Mouse (Mus musculus) embryonic fibroblast, embryonic 13.5 days (primary cell): ENCODE measurements at regions not wholly inside any gene's neighbourhood (a gene's known extent, or its start where the extent isn't known, plus 50 kb on each side); places are given as distances from the start of the nearest gene placed in this dataset.

Experiments
- H3K27ac ChIP-seq: 2 replicates; pipeline ENCODE4 v1.5.1; 2012; ENCODE audit warnings: low read length, control low read depth, inconsistent platforms; ENCODE audit not compliant: insufficient read depth
- H3K4me1 ChIP-seq: 2 replicates; pipeline ENCODE4 v1.6.1; 2011; ENCODE audit warnings: low read length; ENCODE audit not compliant: control insufficient read depth, insufficient read depth
- H3K4me3 ChIP-seq: 2 replicates; pipeline ENCODE4 v1.5.1; 2011; ENCODE audit warnings: mild to moderate bottlenecking, control low read depth, low read length; ENCODE audit not compliant: insufficient read depth
- CTCF ChIP-seq: IDR thresholded peaks from 2 replicates; pipeline ENCODE4 v1.5.1; 2011; ENCODE audit warnings: mild to moderate bottlenecking, control low read depth, low read length, moderate library complexity, borderline replicate concordance; ENCODE audit not compliant: insufficient read depth
- POLR2A ChIP-seq: IDR thresholded peaks from 2 replicates; pipeline ENCODE4 v1.6.1; 2011; ENCODE audit warnings: low read depth, mild to moderate bottlenecking, control low read depth, low read length, moderate library complexity

- H3K27ac ChIP-seq = peak overlapping the region; percentile 3; the same call in 1 of the 2 replicates
- H3K4me1 ChIP-seq = no peaks in the 10 kb centered on the region
- no peak overlapping the region for H3K4me3 ChIP-seq
- TF ChIP-seq POLR2A (no peak), CTCF (no peak)
Measured at GRCm38 (mm10) chr9:30533091-30533779, 106.3 kb downstream of the Snx19 start.

GRCm38 (mm10) chr9:30525086-30525485 is 98.2 kb downstream of the Snx19 start:
- Histone ChIP-seq H3K4me3 (no peak overlapping the region), H3K4me1 (peaks cover 6% of the 10 kb centered on the region), H3K27ac (no peak overlapping the region)
- TF ChIP-seq CTCF (no peak), POLR2A (no peak)

- Histone ChIP-seq H3K4me3 (no peak overlapping the region), H3K27ac (no peak overlapping the region), H3K4me1 (peaks cover 9% of the 10 kb centered on the region)
- TF ChIP-seq CTCF = no peak
- TF ChIP-seq POLR2A = no peak
Measured at GRCm38 (mm10) chr9:30524401-30525066, 97.6 kb downstream of the Snx19 start.

GRCm38 (mm10) chr9:30523852-30524251 is 96.9 kb downstream of the Snx19 start:
- H3K27ac ChIP-seq = no peak overlapping the region
- peaks cover 9% of the 10 kb centered on the region for H3K4me1 ChIP-seq
- no peak for TF ChIP-seq POLR2A
- no peak for TF ChIP-seq CTCF
- H3K4me3 ChIP-seq = no peak overlapping the region

GRCm38 (mm10) chr9:30522595-30523350 is 95.9 kb downstream of the Snx19 start:
- Histone ChIP-seq H3K27ac (no peak overlapping the region), H3K4me1 (peaks cover 9% of the 10 kb centered on the region), H3K4me3 (no peak overlapping the region)
- TF ChIP-seq POLR2A = no peak
- TF ChIP-seq CTCF = no peak

GRCm38 (mm10) chr9:30521556-30522240 is 94.8 kb downstream of the Snx19 start:
- Histone ChIP-seq H3K4me3 (no peak overlapping the region), H3K4me1 (peaks cover 9% of the 10 kb centered on the region), H3K27ac (peak overlapping the region; percentile 38; the same call in 1 of the 2 replicates)
- TF ChIP-seq POLR2A (no peak), CTCF (no peak)

- Histone ChIP-seq H3K27ac (peak overlapping the region; percentile 21), H3K4me1 (peaks cover 9% of the 10 kb centered on the region), H3K4me3 (no peak overlapping the region)
- TF ChIP-seq CTCF = no peak
- no peak for TF ChIP-seq POLR2A
Measured at GRCm38 (mm10) chr9:30520853-30521439, 94.0 kb downstream of the Snx19 start.

GRCm38 (mm10) chr9:30520116-30520515 is 93.2 kb downstream of the Snx19 start:
- Histone ChIP-seq H3K4me1 (peaks cover 9% of the 10 kb centered on the region), H3K27ac (peak overlapping the region; percentile 21), H3K4me3 (no peak overlapping the region)
- TF ChIP-seq CTCF = no peak

- H3K4me1 ChIP-seq = peaks cover 9% of the 10 kb centered on the region
- TF ChIP-seq POLR2A (no peak), CTCF (no peak)
- no peak overlapping the region for H3K4me3 ChIP-seq
- H3K27ac ChIP-seq = no peak overlapping the region
Measured at GRCm38 (mm10) chr9:30519231-30519630, 92.3 kb downstream of the Snx19 start.
